Mouse (Mus musculus) heart, embryonic 15.5 days (tissue): Measurements from ENCODE around the gene Baz1b. TPM values are rescaled to one million over a fixed set of nuclear protein-coding genes. Genes with fewer than 3 reads are reported as not detected.
A peak's percentile ranks its signal among the peaks of the same experiment; 100 is the strongest.

ENCODE experiments used
- ATAC-seq: fragments of 200-750 bp; cut with Nextera tagmentation; replicated peaks from 2 replicates; pipeline ENCODE4 v1.8.0; 2017; ENCODE audit warnings: low read depth, moderate TSS enrichment; ENCODE audit not compliant: insufficient number of reproducible peaks, insufficient read depth, low FRiP score
- H3K27ac ChIP-seq: fragments of 300-500 bp; sonication (generic); 2 replicates; pipeline ENCODE4 v1.5.1; 2015; ENCODE audit warnings: mild to moderate bottlenecking, inconsistent platforms
- H3K27me3 ChIP-seq: fragments of 300-500 bp; sonication (generic); 2 replicates; pipeline ENCODE4 v1.6.1; 2015; ENCODE audit warnings: inconsistent platforms
- H3K36me3 ChIP-seq: fragments of 300-500 bp; sonication (generic); 2 replicates; pipeline ENCODE4 v1.6.1; 2015; ENCODE audit warnings: mild to moderate bottlenecking, inconsistent platforms
- H3K4me1 ChIP-seq: fragments of 300-500 bp; sonication (generic); replicated peaks from 2 replicates; pipeline ENCODE4 v1.6.1; 2015; ENCODE audit warnings: inconsistent platforms
- H3K4me2 ChIP-seq: fragments of 300-500 bp; sonication (generic); 2 replicates; pipeline ENCODE4 v1.6.1; 2015; ENCODE audit warnings: inconsistent platforms, mild to moderate bottlenecking, moderate library complexity
- H3K4me3 ChIP-seq: fragments of 300-500 bp; sonication (generic); 2 replicates; pipeline ENCODE4 v1.5.1; 2015; ENCODE audit warnings: mild to moderate bottlenecking, inconsistent platforms
- H3K9ac ChIP-seq: fragments of 300-500 bp; sonication (generic); 2 replicates; pipeline ENCODE4 v1.6.1; 2015; ENCODE audit warnings: mild to moderate bottlenecking, inconsistent platforms
- H3K9me3 ChIP-seq: fragments of 300-500 bp; sonication (generic); replicated peaks from 2 replicates; pipeline ENCODE4 v1.6.1; 2016; ENCODE audit warnings: inconsistent platforms
- WGBS: fragments of 180-500 bp; shearing (Covaris S2); methylation state at CpG from one replicate; pipeline ENCODE4 v1.1.7; 2015; ENCODE audit warnings: mixed read lengths; 5-methylcytosine and 5-hydroxymethylcytosine counted together
- microRNA-seq: library from miRNA; unstranded; fragments of <30 nt; microRNA quantifications from one replicate; pipeline ENCODE4, GENCODE M21; 2016
- polyA plus RNA-seq: library from polyadenylated mRNA; unstranded; fragments of >200 nt; fragmentation: Nextera tagmentation; extraction: Ambion mirVana; gene quantifications from 2 replicates; pipeline ENCODE4 v1.2.1, GENCODE M21; 2015

Baz1b gene
- polyA plus RNA-seq, 1 experiment from 2014 or later, result 20.9 TPM

GRCm38 (mm10) chr5:135280226-135280625 lies 93.2 kb downstream of the Baz1b start:
- peaks cover 4% of the 10 kb centered on the region; the same call in 1 of the 2 replicates for H3K27me3 ChIP-seq
- H3K27ac ChIP-seq, result no peak overlapping the region
- H3K36me3 ChIP-seq, result no peaks in the 10 kb centered on the region
- H3K4me3 ChIP-seq, result no peak overlapping the region
- no peaks in the 10 kb centered on the region for H3K9me3 ChIP-seq
- 58% methylated on average over 9 of the region's 9 CpGs for WGBS
- no peak overlapping the region for H3K4me2 ChIP-seq
- peaks cover 10% of the 10 kb centered on the region for H3K4me1 ChIP-seq
- ATAC-seq, result no peak
- no peak overlapping the region for H3K9ac ChIP-seq

- H3K36me3 ChIP-seq, result no peaks in the 10 kb centered on the region
- H3K4me2 ChIP-seq, result no peak overlapping the region
- 80% methylated on average over 3 of the region's 3 CpGs for WGBS
- no peaks in the 10 kb centered on the region for H3K27me3 ChIP-seq
- ATAC-seq, result no peak
- H3K4me1 ChIP-seq, result no peaks in the 10 kb centered on the region
- H3K4me3 ChIP-seq, result no peak overlapping the region
- H3K9ac ChIP-seq, result no peak overlapping the region
- no peak overlapping the region for H3K27ac ChIP-seq
- no peaks in the 10 kb centered on the region for H3K9me3 ChIP-seq
Measured at GRCm38 (mm10) chr5:135285211-135285610, 98.1 kb downstream of the Baz1b start.

GRCm38 (mm10) chr5:135286185-135286584 lies 99.1 kb downstream of the Baz1b start:
- Histone ChIP-seq H3K4me2 (no peak overlapping the region), H3K4me3 (no peak overlapping the region), H3K9ac (no peak overlapping the region), H3K4me1 (no peaks in the 10 kb centered on the region), H3K9me3 (no peaks in the 10 kb centered on the region), H3K27ac (no peak overlapping the region), H3K27me3 (no peaks in the 10 kb centered on the region), H3K36me3 (no peaks in the 10 kb centered on the region)
- ATAC-seq, result 0 out of 2 replicates have a peak, but pooled peaks have one; percentile 47
- under 1% methylated on average over 6 of the region's 6 CpGs for WGBS

GRCm38 (mm10) chr5:135286926-135287325 lies 99.9 kb downstream of the Baz1b start:
- no peak overlapping the region for H3K27ac ChIP-seq
- WGBS, result 71% methylated on average over 5 of the region's 5 CpGs
- no peaks in the 10 kb centered on the region for H3K4me1 ChIP-seq
- H3K27me3 ChIP-seq, result no peaks in the 10 kb centered on the region
- H3K9ac ChIP-seq, result no peak overlapping the region
- no peak overlapping the region for H3K4me3 ChIP-seq
- no peaks in the 10 kb centered on the region for H3K9me3 ChIP-seq
- H3K4me2 ChIP-seq, result no peak overlapping the region
- no peaks in the 10 kb centered on the region for H3K36me3 ChIP-seq
- ATAC-seq, result no peak

GRCm38 (mm10) chr5:135290703-135291102 lies 103.6 kb downstream of the Baz1b start:
- no peak for ATAC-seq
- H3K4me1 ChIP-seq, result no peaks in the 10 kb centered on the region
- H3K36me3 ChIP-seq, result no peaks in the 10 kb centered on the region
- 78% methylated on average over 6 of the region's 6 CpGs for WGBS
- no peaks in the 10 kb centered on the region for H3K9me3 ChIP-seq
- H3K9ac ChIP-seq, result no peak overlapping the region
- no peaks in the 10 kb centered on the region for H3K27me3 ChIP-seq
- no peak overlapping the region for H3K27ac ChIP-seq
- no peak overlapping the region for H3K4me3 ChIP-seq
- H3K4me2 ChIP-seq, result no peak overlapping the region

- Histone ChIP-seq H3K4me3 (no peak overlapping the region), H3K4me2 (no peak overlapping the region), H3K9ac (no peak overlapping the region), H3K27me3 (no peaks in the 10 kb centered on the region), H3K9me3 (no peaks in the 10 kb centered on the region), H3K27ac (no peak overlapping the region), H3K4me1 (no peaks in the 10 kb centered on the region), H3K36me3 (no peaks in the 10 kb centered on the region)
- WGBS, result 62% methylated on average over 4 of the region's 4 CpGs
- no peak for ATAC-seq
Measured at GRCm38 (mm10) chr5:135291193-135291592, 104.1 kb downstream of the Baz1b start.

GRCm38 (mm10) chr5:135292001-135292400 lies 104.9 kb downstream of the Baz1b start:
- H3K27me3 ChIP-seq, result no peaks in the 10 kb centered on the region
- no peak overlapping the region for H3K9ac ChIP-seq
- no peak overlapping the region for H3K4me3 ChIP-seq
- no peak overlapping the region for H3K27ac ChIP-seq
- no peaks in the 10 kb centered on the region for H3K4me1 ChIP-seq
- no peak for ATAC-seq
- no peaks in the 10 kb centered on the region for H3K36me3 ChIP-seq
- no peaks in the 10 kb centered on the region for H3K9me3 ChIP-seq
- WGBS, result 83% methylated on average over 2 of the region's 2 CpGs
- H3K4me2 ChIP-seq, result no peak overlapping the region

Small RNA genes lying within 50 kb of the gene (microRNA-seq; reads per million reads assigned to microRNA genes)
- gene Gm25315, result not detected

Other genes with a start within 250 kb of the Baz1b start
- 1.1 and 4.2 TPM in 2 replicates for gene Cldn4, start 240.3 kb upstream of the Baz1b start, polyA plus RNA-seq
- gene Cldn3, start 201.1 kb upstream of the Baz1b start, polyA plus RNA-seq, result 7.7 and 18.1 TPM in 2 replicates
- gene Abhd11, start 178.1 kb upstream of the Baz1b start, polyA plus RNA-seq, result 70.0 and 74.5 TPM in 2 replicates
- 6.2 and 10.2 TPM in 2 replicates for gene Stx1a, start 163.8 kb upstream of the Baz1b start, polyA plus RNA-seq
- 27.2 and 32.1 TPM in 2 replicates for gene Dnajc30, start 123.1 kb upstream of the Baz1b start, polyA plus RNA-seq
- 49.4 and 68.2 TPM in 2 replicates for gene Bud23, start 122.3 kb upstream of the Baz1b start, polyA plus RNA-seq
- 2.5 and 4.1 TPM in 2 replicates for gene Vps37d, start 109.0 kb upstream of the Baz1b start, polyA plus RNA-seq
- 1.4 and 2.2 TPM in 2 replicates for gene Mlxipl, start 97.4 kb upstream of the Baz1b start, polyA plus RNA-seq
- 17.2 and 20.2 TPM in 2 replicates for gene Tbl2, start 37.6 kb upstream of the Baz1b start, polyA plus RNA-seq
- 39.3 and 39.4 TPM in 2 replicates for gene Bcl7b, start 19.0 kb upstream of the Baz1b start, polyA plus RNA-seq
- 5.0 and 7.4 TPM in 2 replicates for gene Fzd9, start 64.0 kb downstream of the Baz1b start, polyA plus RNA-seq
- gene Fkbp6, start 162.8 kb downstream of the Baz1b start, polyA plus RNA-seq, result 0.15 TPM in 1 of 2 replicates, not detected in the other
- gene Trim50, start 166.0 kb downstream of the Baz1b start, polyA plus RNA-seq, result not detected in 2 replicates
- 19.6 and 23.7 TPM in 2 replicates for gene Nsun5, start 182.7 kb downstream of the Baz1b start, polyA plus RNA-seq
- gene Pom121, start 207.3 kb downstream of the Baz1b start, polyA plus RNA-seq, result 7.0 and 9.5 TPM in 2 replicates